13 mouse cellular contexts compared by ENCODE assay signal in the genomic region with DNA sequence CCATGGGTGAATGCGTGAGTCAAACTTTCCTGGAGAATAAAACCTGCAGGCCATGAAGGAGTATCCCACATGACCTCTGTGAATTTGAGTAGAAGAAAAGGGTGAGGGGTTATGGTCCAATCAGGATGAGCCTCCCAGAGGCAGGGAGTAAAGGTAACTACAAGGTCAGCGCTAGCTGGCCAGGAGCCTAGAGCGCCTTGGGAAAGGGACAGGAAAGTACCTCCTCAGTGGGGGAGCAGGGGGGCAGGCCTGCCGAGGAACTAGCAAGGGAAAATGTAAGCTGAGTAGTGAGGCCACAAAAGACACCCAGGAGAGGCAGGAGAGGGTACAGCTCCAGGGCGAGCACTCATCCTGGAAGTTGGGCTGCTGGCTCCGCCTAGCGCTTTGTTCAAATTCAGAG.
"Had no signal": no experiment of that assay in that cellular context is flagged by ENCODE, and none has a peak within 500 bp of the region (broad histone marks: within the 10 kb centered on the region; RNA-seq: fewer than 3 reads in every experiment).

No protein-coding gene starts in this region.

- H3K27ac ChIP-seq: left cerebral cortex, adult 2 months; limb, embryonic 15.5 days; liver, embryonic 12.5 days; macrophage; neural tube, embryonic 13.5 days; stomach, embryonic 15.5 days had no signal

- H3K4me3 ChIP-seq: left cerebral cortex, adult 2 months; limb, embryonic 15.5 days; liver, embryonic 12.5 days; megakaryocyte, embryonic 14.5 days; neural tube, embryonic 13.5 days; stomach, embryonic 15.5 days had no signal

- DNase-seq: lung, embryonic 14.5 days; lung, postnatal 14 days; retina, postnatal 1 day; right cerebral cortex, postnatal 4 days; spleen, adult 18-20 months; thymus, postnatal 36 days had no signal
